ENCODE assay signal across 20 mouse cellular contexts in the genomic region with DNA sequence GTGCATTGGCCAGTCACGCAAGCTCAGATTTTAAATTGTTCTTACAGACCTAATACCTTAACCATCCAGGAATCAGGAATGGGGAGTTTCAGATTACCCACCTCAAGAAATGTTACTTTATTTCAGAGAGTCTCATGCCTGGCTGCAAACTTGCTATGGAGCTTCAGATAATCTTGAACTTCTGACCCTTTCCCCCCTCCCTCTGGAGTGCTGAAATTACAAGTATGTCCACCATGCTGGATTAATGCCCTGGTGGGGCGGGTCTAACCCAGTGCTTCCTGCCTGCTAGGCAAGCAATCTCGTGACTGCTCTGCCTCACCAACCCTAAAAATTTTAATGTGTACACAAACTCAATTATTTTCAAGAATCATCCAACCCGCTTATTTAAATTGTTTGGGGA. TPM values are rescaled to one million over a fixed set of nuclear protein-coding genes. Genes with fewer than 3 reads are reported as not detected.
DNase-seq lines count a peak whose midpoint lies in the region; ATAC-seq lines count a peak whose summit lies in the region.
"Had no signal": no experiment of that assay in that cellular context is flagged by ENCODE, and none has a peak within 500 bp of the region (broad histone marks: within the 10 kb centered on the region; RNA-seq: fewer than 3 reads in every experiment).

No protein-coding gene starts in this region.

- ATAC-seq in kidney, embryonic 14.5 days (ENCODE audit: low FRiP score, low TSS enrichment): no peak
- no peak for ATAC-seq in kidney, embryonic 15.5 days (replicated peaks; ENCODE audit: low FRiP score)
- ATAC-seq: hindbrain, embryonic 16.5 days; intestine, postnatal 0 days; liver, postnatal 0 days; midbrain, embryonic 13.5 days had no signal

- no peak overlapping the region for H3K27ac ChIP-seq in kidney, embryonic 14.5 days (ENCODE audit: low read depth, low read length)
- H3K27ac ChIP-seq in kidney, embryonic 15.5 days: peak overlapping the region; percentile 18; the same call in 1 of the 2 replicates
- H3K27ac ChIP-seq: forebrain, embryonic 10.5 days; gastrocnemius, adult 2 months; heart, embryonic 13.5 days; midbrain, embryonic 13.5 days; neural tube, embryonic 12.5 days had no signal

- no peak overlapping the region for H3K9ac ChIP-seq in kidney, embryonic 14.5 days (ENCODE audit: low read depth, low read length)
- no peak overlapping the region for H3K9ac ChIP-seq in kidney, embryonic 15.5 days
- H3K9ac ChIP-seq: heart, embryonic 13.5 days; liver, postnatal 0 days; midbrain, embryonic 13.5 days; neural tube, embryonic 12.5 days had no signal

- H3K9me3 ChIP-seq in kidney, embryonic 14.5 days (ENCODE audit: control insufficient read depth, low read length): no peaks in the 10 kb centered on the region
- no peaks in the 10 kb centered on the region for H3K9me3 ChIP-seq in kidney, embryonic 15.5 days (replicated peaks)
- H3K9me3 ChIP-seq: heart, embryonic 13.5 days; midbrain, embryonic 13.5 days; neural tube, embryonic 12.5 days had no signal

- H3K36me3 ChIP-seq in kidney, embryonic 14.5 days (ENCODE audit: control insufficient read depth, insufficient read depth, low read length): no peaks in the 10 kb centered on the region
- no peaks in the 10 kb centered on the region for H3K36me3 ChIP-seq in kidney, embryonic 15.5 days
- H3K36me3 ChIP-seq: forebrain, embryonic 10.5 days; heart, embryonic 13.5 days; midbrain, embryonic 13.5 days; neural tube, embryonic 12.5 days had no signal

- H3K4me1 ChIP-seq in kidney, embryonic 14.5 days (ENCODE audit: control insufficient read depth, insufficient read depth, low read length): peaks cover 4% of the 10 kb centered on the region; the same call in 1 of the 2 replicates
- peaks cover 19% of the 10 kb centered on the region for H3K4me1 ChIP-seq in kidney, embryonic 15.5 days
- H3K4me1 ChIP-seq: midbrain, embryonic 13.5 days had no signal

- no peak overlapping the region for H3K4me3 ChIP-seq in kidney, embryonic 14.5 days (ENCODE audit: low read length)
- H3K4me3 ChIP-seq in kidney, embryonic 15.5 days (replicated peaks): no peak overlapping the region
- H3K4me3 ChIP-seq: forebrain, embryonic 10.5 days; gastrocnemius, adult 2 months; heart, embryonic 13.5 days; midbrain, embryonic 13.5 days; neural tube, embryonic 12.5 days had no signal

- H3K4me2 ChIP-seq in kidney, embryonic 14.5 days (replicated peaks; ENCODE audit: low read depth, low read length): no peak overlapping the region
- no peak overlapping the region for H3K4me2 ChIP-seq in kidney, embryonic 15.5 days
- H3K4me2 ChIP-seq: heart, embryonic 13.5 days; midbrain, embryonic 13.5 days; neural tube, embryonic 12.5 days had no signal

- DNase-seq in kidney, adult 11 months: peak; percentile 15
- peak; percentile 34 for DNase-seq in urinary bladder, postnatal 14 days (ENCODE audit: low spot score)
- no peak for DNase-seq in urinary bladder, postnatal 36 days (ENCODE audit: low spot score in 2 of 2)
- peak; percentile 53 to 62 for DNase-seq in kidney, postnatal 4 days
- DNase-seq in frontal cortex, postnatal 10 days (ENCODE audit: low spot score in 2 of 2): no peak
- no peak for DNase-seq in right cerebral cortex, postnatal 4 days
- DNase-seq: adrenal gland, postnatal 10 days; cerebellum, adult 11 months; gastrocnemius, adult 2 months; heart, adult 18-20 months; liver, postnatal 0 days; thymus, postnatal 25 days had no signal

- 62% methylated on average over 4 of the region's 4 CpGs for WGBS in kidney, embryonic 14.5 days
- WGBS in kidney, embryonic 15.5 days: 59% methylated on average over 4 of the region's 4 CpGs

- H3K27me3 ChIP-seq in kidney, embryonic 14.5 days (ENCODE audit: control insufficient read depth, insufficient read depth, low read length): no peaks in the 10 kb centered on the region
- H3K27me3 ChIP-seq in kidney, embryonic 15.5 days: no peaks in the 10 kb centered on the region
- H3K27me3 ChIP-seq: heart, embryonic 13.5 days; midbrain, embryonic 13.5 days; neural tube, embryonic 12.5 days had no signal

RNA-seq across cellular contexts. Expression of a gene that starts 23.3 kb away (rescaled TPM):
- polyA plus RNA-seq in kidney, embryonic 14.5 days (2014; fragmentation: Nextera tagmentation; extraction: Ambion mirVana): 29.1 and 35.4 TPM in 2 replicates
- 28.5 and 31.3 TPM in 2 replicates for polyA plus RNA-seq in kidney, embryonic 15.5 days (2015; fragmentation: Nextera tagmentation; extraction: Ambion mirVana)

Comparison
In these comparisons a context has a peak if more than half of its experiments do, and no peak if none do; other contexts are left out.
1. DNase-seq: peak in kidney, adult 11 months (single experiment), urinary bladder, postnatal 14 days (single experiment) and kidney, postnatal 4 days (2 of 2); none in urinary bladder, postnatal 36 days (0 of 2), frontal cortex, postnatal 10 days (0 of 2) and right cerebral cortex, postnatal 4 days (single experiment).